Mouse (Mus musculus): Measurements from ENCODE around the gene Tnik.

The Tnik gene

GRCm38 (mm10) chr3:28706736-28707135 lies 443.7 kb downstream of the Tnik start:
- no peak for DNase-seq (ENCODE audit: low read depth, low spot score)

- DNase-seq (ENCODE audit: low read depth, low spot score): no peak
Measured at GRCm38 (mm10) chr3:28709740-28710139, 446.7 kb downstream of the Tnik start.

GRCm38 (mm10) chr3:28713913-28714698 lies 451.1 kb downstream of the Tnik start:
- DNase-seq (ENCODE audit: low read depth, low spot score): no peak

GRCm38 (mm10) chr3:28718521-28718920 lies 455.5 kb downstream of the Tnik start:
- DNase-seq (ENCODE audit: low read depth, low spot score): no peak

- no peak for DNase-seq (ENCODE audit: low read depth, low spot score)
Measured at GRCm38 (mm10) chr3:28721218-28721617, 458.2 kb downstream of the Tnik start.

GRCm38 (mm10) chr3:28721838-28722237 lies 458.8 kb downstream of the Tnik start:
- no peak for DNase-seq (ENCODE audit: low read depth, low spot score)

- DNase-seq (ENCODE audit: low read depth, low spot score): no peak
Measured at GRCm38 (mm10) chr3:28722531-28722930, 459.5 kb downstream of the Tnik start.

- DNase-seq (ENCODE audit: low read depth, low spot score): no peak
Measured at GRCm38 (mm10) chr3:28723534-28723933, 460.5 kb downstream of the Tnik start.

- no peak for DNase-seq (ENCODE audit: low read depth, low spot score)
Measured at GRCm38 (mm10) chr3:28725203-28725602, 462.2 kb downstream of the Tnik start.

Data from brain, embryonic 18.5 days (tissue).